Mouse (Mus musculus) liver, embryonic 12.5 days (tissue): Measurements from ENCODE around the gene Ppp1r21. TPM values are rescaled to one million over a fixed set of nuclear protein-coding genes. Genes with fewer than 3 reads are reported as not detected.

Experiments
- ATAC-seq: fragments of 200-750 bp; cut with Nextera tagmentation; 2 replicates; pipeline ENCODE4 v1.8.0; 2017; ENCODE audit warnings: moderate number of reproducible peaks, mild to moderate bottlenecking, moderate library complexity
- H3K27ac ChIP-seq: fragments of 300-500 bp; sonication (generic); 2 replicates; pipeline ENCODE4 v1.5.1; 2016; ENCODE audit warnings: mild to moderate bottlenecking
- H3K27me3 ChIP-seq: fragments of 300-500 bp; sonication (generic); replicated peaks from 2 replicates; pipeline ENCODE4 v1.6.1; 2016; ENCODE audit warnings: mild to moderate bottlenecking, moderate library complexity
- H3K36me3 ChIP-seq: fragments of 300-500 bp; sonication (generic); 2 replicates; pipeline ENCODE4 v1.6.1; 2016; ENCODE audit warnings: mild to moderate bottlenecking, moderate library complexity
- H3K4me1 ChIP-seq: fragments of 300-500 bp; sonication (generic); 2 replicates; pipeline ENCODE4 v1.6.1; 2016
- H3K4me2 ChIP-seq: fragments of 300-500 bp; sonication (generic); 2 replicates; pipeline ENCODE4 v1.6.1; 2016; ENCODE audit warnings: mild to moderate bottlenecking, moderate library complexity
- H3K4me3 ChIP-seq: fragments of 300-500 bp; sonication (generic); 2 replicates; pipeline ENCODE4 v1.5.1; 2016; ENCODE audit warnings: mild to moderate bottlenecking, moderate library complexity
- H3K9ac ChIP-seq: fragments of 300-500 bp; sonication (generic); 2 replicates; pipeline ENCODE4 v1.6.1; 2016; ENCODE audit warnings: mild to moderate bottlenecking, moderate library complexity
- H3K9me3 ChIP-seq: fragments of 300-500 bp; sonication (generic); replicated peaks from 2 replicates; pipeline ENCODE4 v1.6.1; 2016; ENCODE audit warnings: mild to moderate bottlenecking, moderate library complexity
- WGBS: fragments of 180-500 bp; shearing (Covaris S2); methylation state at CpG from one replicate; pipeline ENCODE4 v1.1.7; 2016; ENCODE audit not compliant: insufficient replicate concordance; 5-methylcytosine and 5-hydroxymethylcytosine counted together
- polyA plus RNA-seq: library from polyadenylated mRNA; unstranded; fragments of >200 nt; fragmentation: Nextera tagmentation; extraction: Ambion mirVana; gene quantifications from 2 replicates; pipeline ENCODE4 v1.2.1, GENCODE M21; 2016

The Ppp1r21 gene
- polyA plus RNA-seq, 1 experiment from 2014 or later, result 8.8 TPM

DNA sequence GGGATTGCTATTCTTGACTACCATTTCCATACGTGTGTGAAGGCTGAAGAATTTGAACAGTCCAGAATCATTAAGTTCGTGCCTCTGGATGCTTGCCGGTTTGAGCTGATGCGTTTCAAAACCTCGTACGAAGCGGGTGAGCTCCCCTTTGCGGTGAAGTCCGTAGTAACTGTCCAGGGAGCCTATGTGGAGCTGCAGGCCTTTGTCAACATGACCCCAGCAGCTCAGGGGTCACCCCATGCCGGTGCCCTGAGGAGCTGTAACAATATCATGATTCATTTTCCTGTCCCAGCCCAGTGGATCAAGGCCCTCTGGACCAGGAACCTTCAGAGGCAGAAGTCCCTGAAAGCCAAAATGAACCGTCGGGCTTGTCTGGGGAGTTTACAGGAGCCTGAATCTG lies 106.7 kb downstream of the Ppp1r21 start:
- H3K9ac ChIP-seq, result no peak overlapping the region
- H3K9me3 ChIP-seq, result no peaks in the 10 kb centered on the region
- H3K4me3 ChIP-seq, result no peak overlapping the region
- no peak overlapping the region for H3K27ac ChIP-seq
- H3K4me1 ChIP-seq, result no peaks in the 10 kb centered on the region
- H3K27me3 ChIP-seq, result no peaks in the 10 kb centered on the region
- peaks cover 8% of the 10 kb centered on the region; the same call in 1 of the 2 replicates for H3K36me3 ChIP-seq
- WGBS, result 72% methylated on average over 12 of the region's 12 CpGs
- H3K4me2 ChIP-seq, result no peak overlapping the region
- no peak for ATAC-seq

Other genes starting within 250 kb of the Ppp1r21 start
- gene Foxn2, start 89.4 kb upstream of the Ppp1r21 start, polyA plus RNA-seq, result 17.5 and 18.5 TPM in 2 replicates
- 1.4 TPM in 2 replicates for gene Ston1, start 67.6 kb downstream of the Ppp1r21 start, polyA plus RNA-seq
- gene Gtf2a1l, start 138.5 kb downstream of the Ppp1r21 start, polyA plus RNA-seq, result not detected in 2 replicates